Comparison of ENCODE assay signal across 16 mouse cellular contexts in genomic region chr9:53570662-53571061, GRCm38 (mm10). TPM values are rescaled to one million over a fixed set of nuclear protein-coding genes. Genes with fewer than 3 reads are reported as not detected.
A peak's percentile ranks its signal among the peaks of the same experiment; 100 is the strongest.
DNase-seq lines count a peak whose midpoint lies in the region; ATAC-seq and TF ChIP-seq lines count a peak whose summit lies in the region.
"Had no signal": no experiment of that assay in that cellular context is flagged by ENCODE, and none has a peak within 500 bp of the region (broad histone marks: within the 10 kb centered on the region; RNA-seq: fewer than 3 reads in every experiment).

No protein-coding gene starts in this region.

- 73% methylated on average over 6 of the region's 6 CpGs for WGBS in forebrain, postnatal 0 days
- WGBS in forebrain, embryonic 16.5 days, result 68% methylated on average over 6 of the region's 6 CpGs
- 84% methylated on average over 6 of the region's 6 CpGs for WGBS in midbrain, postnatal 0 days
- WGBS in midbrain, embryonic 16.5 days, result 85% methylated on average over 6 of the region's 6 CpGs

- no peaks in the 10 kb centered on the region for H3K9me3 ChIP-seq in forebrain, postnatal 0 days (ENCODE audit: low read length)
- no peaks in the 10 kb centered on the region for H3K9me3 ChIP-seq in forebrain, embryonic 16.5 days (ENCODE audit: control insufficient read depth, low read length)
- H3K9me3 ChIP-seq in midbrain, postnatal 0 days (ENCODE audit: low read length), result no peaks in the 10 kb centered on the region
- H3K9me3 ChIP-seq in midbrain, embryonic 16.5 days (replicated peaks; ENCODE audit: control insufficient read depth, low read length, poor library complexity, severe bottlenecking), result no peaks in the 10 kb centered on the region
- H3K9me3 ChIP-seq: hindbrain, embryonic 12.5 days; kidney, embryonic 15.5 days; midbrain, embryonic 13.5 days; neural tube, embryonic 15.5 days had no signal

- DNase-seq in forebrain, postnatal 0 days, result no peak
- DNase-seq in midbrain, postnatal 0 days (ENCODE audit: low spot score), result peak; percentile 38
- DNase-seq in cerebellum, adult 8-10 months, result peak; percentile 23
- peak; percentile 37 for DNase-seq in left cerebral cortex, postnatal 4 days
- no peak for DNase-seq in embryo, embryonic 10.5 days (ENCODE audit: low spot score)
- no peak for DNase-seq in thymus, postnatal 0 days (ENCODE audit: low spot score)
- DNase-seq: embryo, embryonic 11 days; heart, adult 2 months; lung, adult 2 months; thymus, postnatal 4 days had no signal

- H3K4me2 ChIP-seq in forebrain, postnatal 0 days (ENCODE audit: low read depth), result no peak overlapping the region
- H3K4me2 ChIP-seq in forebrain, embryonic 16.5 days (ENCODE audit: low read length), result no peak overlapping the region
- H3K4me2 ChIP-seq in midbrain, postnatal 0 days (ENCODE audit: low read depth, low read length, poor library complexity, severe bottlenecking), result no peak overlapping the region
- no peak overlapping the region for H3K4me2 ChIP-seq in midbrain, embryonic 16.5 days (ENCODE audit: low read length)
- H3K4me2 ChIP-seq: hindbrain, embryonic 12.5 days; kidney, embryonic 15.5 days; midbrain, embryonic 13.5 days; neural tube, embryonic 15.5 days had no signal

- ATAC-seq in forebrain, postnatal 0 days, result peak; percentile 16; the same call in 1 of the 2 replicates
- ATAC-seq in forebrain, embryonic 16.5 days, result no peak
- ATAC-seq in midbrain, postnatal 0 days (ENCODE audit: low FRiP score), result no peak
- ATAC-seq in midbrain, embryonic 16.5 days, result no peak
- ATAC-seq: midbrain, embryonic 13.5 days had no signal

- intact Hi-C loops in left cerebral cortex, postnatal 4 days (cut with DNase I), result loop anchor here (10.0 kb wide), 1 partner anchor 64 kb away; no protein-coding TSS in a partner anchor

- H3K27me3 ChIP-seq in forebrain, postnatal 0 days (ENCODE audit: insufficient read depth, low read length), result no peaks in the 10 kb centered on the region
- H3K27me3 ChIP-seq in forebrain, embryonic 16.5 days (replicated peaks; ENCODE audit: control insufficient read depth, insufficient read depth, low read length), result no peaks in the 10 kb centered on the region
- no peaks in the 10 kb centered on the region for H3K27me3 ChIP-seq in midbrain, postnatal 0 days (ENCODE audit: insufficient read depth, low read length)
- no peaks in the 10 kb centered on the region for H3K27me3 ChIP-seq in midbrain, embryonic 16.5 days (ENCODE audit: control insufficient read depth, insufficient read depth, low read depth, low read length)
- H3K27me3 ChIP-seq: hindbrain, embryonic 12.5 days; kidney, embryonic 15.5 days; midbrain, embryonic 13.5 days; neural tube, embryonic 15.5 days had no signal

- no peaks in the 10 kb centered on the region for H3K4me1 ChIP-seq in forebrain, postnatal 0 days (ENCODE audit: insufficient read depth)
- no peaks in the 10 kb centered on the region for H3K4me1 ChIP-seq in forebrain, embryonic 16.5 days (replicated peaks; ENCODE audit: control insufficient read depth, insufficient read depth, low read length)
- no peaks in the 10 kb centered on the region for H3K4me1 ChIP-seq in midbrain, postnatal 0 days (ENCODE audit: insufficient read depth, low read length)
- no peaks in the 10 kb centered on the region for H3K4me1 ChIP-seq in midbrain, embryonic 16.5 days (ENCODE audit: control insufficient read depth, insufficient read depth, low read length)
- H3K4me1 ChIP-seq: hindbrain, embryonic 12.5 days; kidney, embryonic 15.5 days; midbrain, embryonic 13.5 days; neural tube, embryonic 15.5 days had no signal

- H3K9ac ChIP-seq in forebrain, postnatal 0 days, result no peak overlapping the region
- H3K9ac ChIP-seq in forebrain, embryonic 16.5 days (replicated peaks; ENCODE audit: low read depth, low read length), result no peak overlapping the region
- no peak overlapping the region for H3K9ac ChIP-seq in midbrain, postnatal 0 days (replicated peaks; ENCODE audit: low read length, poor library complexity, severe bottlenecking)
- H3K9ac ChIP-seq in midbrain, embryonic 16.5 days (ENCODE audit: low read depth, low read length), result no peak overlapping the region
- H3K9ac ChIP-seq: hindbrain, embryonic 12.5 days; kidney, embryonic 15.5 days; midbrain, embryonic 13.5 days; neural tube, embryonic 15.5 days had no signal

- H3K27ac ChIP-seq in forebrain, postnatal 0 days (ENCODE audit: low read depth, low read length), result no peak overlapping the region
- H3K27ac ChIP-seq in forebrain, embryonic 16.5 days (ENCODE audit: low read length), result no peak overlapping the region
- no peak overlapping the region for H3K27ac ChIP-seq in midbrain, postnatal 0 days (ENCODE audit: low read depth, low read length)
- H3K27ac ChIP-seq in midbrain, embryonic 16.5 days (ENCODE audit: low read length), result no peak overlapping the region
- H3K27ac ChIP-seq: heart, adult 2 months; hindbrain, embryonic 12.5 days; kidney, embryonic 15.5 days; midbrain, embryonic 13.5 days; neural tube, embryonic 15.5 days had no signal

- peaks cover 46% of the 10 kb centered on the region for H3K36me3 ChIP-seq in forebrain, postnatal 0 days (ENCODE audit: insufficient read depth)
- peaks cover 30% of the 10 kb centered on the region for H3K36me3 ChIP-seq in forebrain, embryonic 16.5 days (ENCODE audit: control insufficient read depth, insufficient read depth)
- H3K36me3 ChIP-seq in midbrain, postnatal 0 days (ENCODE audit: insufficient read depth, low read length), result peaks cover 32% of the 10 kb centered on the region
- H3K36me3 ChIP-seq in midbrain, embryonic 16.5 days (ENCODE audit: control insufficient read depth, insufficient read depth, low read length), result peaks cover 32% of the 10 kb centered on the region

- H3K4me3 ChIP-seq in forebrain, postnatal 0 days (ENCODE audit: low read depth, low read length), result no peak overlapping the region
- H3K4me3 ChIP-seq in forebrain, embryonic 16.5 days (replicated peaks; ENCODE audit: low read length), result no peak overlapping the region
- no peak overlapping the region for H3K4me3 ChIP-seq in midbrain, postnatal 0 days (ENCODE audit: low read depth, low read length)
- no peak overlapping the region for H3K4me3 ChIP-seq in midbrain, embryonic 16.5 days (ENCODE audit: low read depth, low read length)
- H3K4me3 ChIP-seq: heart, adult 2 months; hindbrain, embryonic 12.5 days; kidney, embryonic 15.5 days; midbrain, embryonic 13.5 days; neural tube, embryonic 15.5 days had no signal

- TF ChIP-seq CTCF in forebrain, postnatal 0 days (IDR thresholded peaks at IDR 0.05; ENCODE audit: low read depth), result 0 out of 2 replicates have a peak, but pooled peaks have one; percentile 28
- TF ChIP-seq CTCF in midbrain, postnatal 0 days (IDR thresholded peaks at IDR 0.05), result no peak

RNA-seq across cellular contexts. Expression of gene Npat, which starts 33.8 kb away (rescaled TPM):
- 14.1 and 17.4 TPM in 2 replicates for total RNA-seq in forebrain, postnatal 0 days (2014; rRNA removed)
- polyA plus RNA-seq in forebrain, postnatal 0 days (2015; fragmentation: Nextera tagmentation; extraction: Ambion mirVana), result 5.3 and 8.6 TPM in 2 replicates
- 12.1 and 14.1 TPM in 2 replicates for polyA plus RNA-seq in forebrain, embryonic 16.5 days (2015; fragmentation: Nextera tagmentation; extraction: Ambion mirVana)
- total RNA-seq in midbrain, postnatal 0 days (2014; rRNA removed), result 11.3 and 15.1 TPM in 2 replicates
- polyA plus RNA-seq in midbrain, postnatal 0 days (2015; fragmentation: Nextera tagmentation; extraction: Ambion mirVana), result 7.8 and 8.3 TPM in 2 replicates
- polyA plus RNA-seq in midbrain, embryonic 16.5 days (2015; fragmentation: Nextera tagmentation; extraction: Ambion mirVana), result 11.1 and 11.2 TPM in 2 replicates
- total RNA-seq in left cerebral cortex, postnatal 4 days (2021), result 10 to 100 TPM; 15.4 to 16.4 TPM
- polyA plus RNA-seq in thymus, postnatal 0 days (2015; fragmentation: Nextera tagmentation; extraction: Ambion mirVana), result 13.3 and 13.5 TPM in 2 replicates

RNA-seq across cellular contexts. Expression of gene Atm, which starts 34.1 kb away (rescaled TPM):
- total RNA-seq in forebrain, postnatal 0 days (2014; rRNA removed), result 11.1 and 22.2 TPM in 2 replicates
- 4.8 and 4.9 TPM in 2 replicates for polyA plus RNA-seq in forebrain, postnatal 0 days (2015; fragmentation: Nextera tagmentation; extraction: Ambion mirVana)
- polyA plus RNA-seq in forebrain, embryonic 16.5 days (2015; fragmentation: Nextera tagmentation; extraction: Ambion mirVana), result 12.9 and 14.0 TPM in 2 replicates
- 6.7 and 9.7 TPM in 2 replicates for total RNA-seq in midbrain, postnatal 0 days (2014; rRNA removed)
- polyA plus RNA-seq in midbrain, postnatal 0 days (2015; fragmentation: Nextera tagmentation; extraction: Ambion mirVana), result 3.2 and 4.4 TPM in 2 replicates
- polyA plus RNA-seq in midbrain, embryonic 16.5 days (2015; fragmentation: Nextera tagmentation; extraction: Ambion mirVana), result 6.6 and 7.9 TPM in 2 replicates
- total RNA-seq in left cerebral cortex, postnatal 4 days (2021), result 10 to 100 TPM; 23.8 to 24.7 TPM
- polyA plus RNA-seq in thymus, postnatal 0 days (2015; fragmentation: Nextera tagmentation; extraction: Ambion mirVana), result 11.0 and 13.5 TPM in 2 replicates

RNA-seq across cellular contexts. Expression of gene Acat1, which starts 39.5 kb away (rescaled TPM):
- total RNA-seq in forebrain, postnatal 0 days (2014; rRNA removed), result 164 and 193 TPM in 2 replicates
- polyA plus RNA-seq in forebrain, postnatal 0 days (2015; fragmentation: Nextera tagmentation; extraction: Ambion mirVana), result 199 and 218 TPM in 2 replicates
- 187 and 191 TPM in 2 replicates for polyA plus RNA-seq in forebrain, embryonic 16.5 days (2015; fragmentation: Nextera tagmentation; extraction: Ambion mirVana)
- total RNA-seq in midbrain, postnatal 0 days (2014; rRNA removed), result 126 and 130 TPM in 2 replicates
- polyA plus RNA-seq in midbrain, postnatal 0 days (2015; fragmentation: Nextera tagmentation; extraction: Ambion mirVana), result 169 and 182 TPM in 2 replicates
- 161 and 167 TPM in 2 replicates for polyA plus RNA-seq in midbrain, embryonic 16.5 days (2015; fragmentation: Nextera tagmentation; extraction: Ambion mirVana)
- 100 to 1,000 TPM; 137 to 153 TPM for total RNA-seq in left cerebral cortex, postnatal 4 days (2021)
- polyA plus RNA-seq in thymus, postnatal 0 days (2015; fragmentation: Nextera tagmentation; extraction: Ambion mirVana), result 88.6 and 99.1 TPM in 2 replicates

Comparison
In these comparisons a context has a peak if more than half of its experiments do, and no peak if none do; other contexts are left out.
1. DNase-seq: peak in midbrain, postnatal 0 days (single experiment), cerebellum, adult 8-10 months (single experiment) and left cerebral cortex, postnatal 4 days (single experiment); none in forebrain, postnatal 0 days (single experiment), embryo, embryonic 10.5 days (single experiment) and thymus, postnatal 0 days (single experiment).